Mouse (Mus musculus) hindbrain, embryonic 14.5 days (tissue): ENCODE measurements around the gene Kcnc1. TPM values are rescaled to one million over a fixed set of nuclear protein-coding genes. Genes with fewer than 3 reads are reported as not detected.

ENCODE experiments used
- ATAC-seq: fragments of 200-750 bp; cut with Nextera tagmentation; 2 replicates; pipeline ENCODE4 v1.8.0; 2017; ENCODE audit warnings: moderate number of reproducible peaks, mild to moderate bottlenecking, moderate TSS enrichment, moderate library complexity; ENCODE audit not compliant: low FRiP score
- DNase-seq: peaks from one replicate; pipeline ENCODE4 v3.0.0-alpha.2; 2015; ENCODE audit warnings: low spot score
- H3K27ac ChIP-seq: fragments of 300-500 bp; sonication (generic); 2 replicates; pipeline ENCODE4 v1.5.1; 2014; ENCODE audit warnings: mild to moderate bottlenecking, moderate library complexity
- H3K27me3 ChIP-seq: fragments of 300-500 bp; sonication (generic); 2 replicates; pipeline ENCODE4 v1.6.1; 2014; ENCODE audit warnings: mild to moderate bottlenecking, low read length, mixed read lengths; ENCODE audit not compliant: control insufficient read depth, insufficient read depth
- H3K36me3 ChIP-seq: fragments of 300-500 bp; sonication (generic); replicated peaks from 2 replicates; pipeline ENCODE4 v1.6.1; 2014; ENCODE audit not compliant: control insufficient read depth, insufficient read depth
- H3K4me1 ChIP-seq: fragments of 300-500 bp; sonication (generic); replicated peaks from 2 replicates; pipeline ENCODE4 v1.6.1; 2014; ENCODE audit warnings: antibody characterized with exemption, low read length, mixed read lengths; ENCODE audit not compliant: control insufficient read depth, insufficient read depth
- H3K4me2 ChIP-seq: fragments of 300-500 bp; sonication (generic); replicated peaks from 2 replicates; pipeline ENCODE4 v1.6.1; 2014; ENCODE audit warnings: mild to moderate bottlenecking, moderate library complexity
- H3K4me3 ChIP-seq: fragments of 300-500 bp; sonication (generic); replicated peaks from 2 replicates; pipeline ENCODE4 v1.5.1; 2014; ENCODE audit warnings: mild to moderate bottlenecking, low read length
- H3K9ac ChIP-seq: fragments of 300-500 bp; sonication (generic); 2 replicates; pipeline ENCODE4 v1.6.1; 2014
- H3K9me3 ChIP-seq: fragments of 300-500 bp; sonication (generic); 2 replicates; pipeline ENCODE4 v1.6.1; 2016; ENCODE audit warnings: low read length; ENCODE audit not compliant: control insufficient read depth
- WGBS: fragments of 180-500 bp; shearing (Covaris S2); extraction: QIAGEN DNeasy Blood & Tissue Kit; methylation state at CpG from one replicate; pipeline ENCODE4 v1.1.7; 2014; 5-methylcytosine and 5-hydroxymethylcytosine counted together
- polyA plus RNA-seq: library from polyadenylated mRNA; unstranded; fragments of >200 nt; fragmentation: Nextera tagmentation; extraction: Ambion mirVana; gene quantifications from 2 replicates; pipeline ENCODE4 v1.2.1, GENCODE M21; 2014

Gene Kcnc1
- polyA plus RNA-seq, 1 experiment from 2014 or later: 16.6 TPM

GRCm38 (mm10) chr7:46425012-46425411 is 28.7 kb downstream of the Kcnc1 start:
- H3K4me2 ChIP-seq: no peak overlapping the region
- no peak for ATAC-seq
- no peaks in the 10 kb centered on the region for H3K9me3 ChIP-seq
- H3K27ac ChIP-seq: no peak overlapping the region
- peaks cover 9% of the 10 kb centered on the region; the same call in 1 of the 2 replicates for H3K36me3 ChIP-seq
- no peak overlapping the region for H3K9ac ChIP-seq
- H3K27me3 ChIP-seq: no peaks in the 10 kb centered on the region
- H3K4me3 ChIP-seq: no peak overlapping the region
- DNase-seq: no peak
- WGBS: 51% methylated on average over 4 of the region's 4 CpGs
- H3K4me1 ChIP-seq: peaks cover 31% of the 10 kb centered on the region

GRCm38 (mm10) chr7:46433874-46434273 is 37.6 kb downstream of the Kcnc1 start:
- Histone ChIP-seq H3K36me3 (0 out of 2 replicates have a peak, but pooled peaks cover 5% of the 10 kb centered on the region), H3K9ac (no peak overlapping the region), H3K4me1 (peaks cover 5% of the 10 kb centered on the region; the same call in 1 of the 2 replicates), H3K9me3 (no peaks in the 10 kb centered on the region), H3K4me2 (no peak overlapping the region), H3K27me3 (no peaks in the 10 kb centered on the region), H3K27ac (no peak overlapping the region), H3K4me3 (no peak overlapping the region)
- 28% methylated on average over 5 of the region's 5 CpGs for whole genome bisulfite sequencing
- ATAC-seq (peak; percentile 53), DNase-seq (no peak)

GRCm38 (mm10) chr7:46435833-46436232 is 39.5 kb downstream of the Kcnc1 start:
- H3K4me1 ChIP-seq: peaks cover 5% of the 10 kb centered on the region; the same call in 1 of the 2 replicates
- 97% methylated on average over 5 of the region's 5 CpGs for WGBS
- H3K27ac ChIP-seq: no peak overlapping the region
- DNase-seq (no peak), ATAC-seq (no peak)
- H3K9me3 ChIP-seq: no peaks in the 10 kb centered on the region
- H3K36me3 ChIP-seq: 0 out of 2 replicates have a peak, but pooled peaks cover 5% of the 10 kb centered on the region
- H3K27me3 ChIP-seq: no peaks in the 10 kb centered on the region
- H3K9ac ChIP-seq: no peak overlapping the region
- H3K4me2 ChIP-seq: no peak overlapping the region
- no peak overlapping the region for H3K4me3 ChIP-seq

GRCm38 (mm10) chr7:46438537-46439141 is 42.3 kb downstream of the Kcnc1 start:
- H3K9ac ChIP-seq: no peak overlapping the region
- peaks cover 2% of the 10 kb centered on the region; the same call in 1 of the 2 replicates for H3K4me1 ChIP-seq
- no peak overlapping the region for H3K4me3 ChIP-seq
- DNase-seq (no peak), ATAC-seq (no peak)
- H3K9me3 ChIP-seq: no peaks in the 10 kb centered on the region
- no peaks in the 10 kb centered on the region for H3K27me3 ChIP-seq
- 59% methylated on average over 9 of the region's 9 CpGs for WGBS
- H3K27ac ChIP-seq: no peak overlapping the region
- H3K4me2 ChIP-seq: no peak overlapping the region
- H3K36me3 ChIP-seq: peaks cover 5% of the 10 kb centered on the region; the same call in 1 of the 2 replicates

GRCm38 (mm10) chr7:46443163-46443562 is 46.9 kb downstream of the Kcnc1 start:
- WGBS: 87% methylated on average over 10 of the region's 10 CpGs

GRCm38 (mm10) chr7:46445896-46446295 is 49.6 kb downstream of the Kcnc1 start:
- ATAC-seq (no peak), DNase-seq (no peak)
- no peaks in the 10 kb centered on the region for H3K9me3 ChIP-seq
- H3K4me3 ChIP-seq: no peak overlapping the region
- H3K27ac ChIP-seq: no peak overlapping the region
- no peak overlapping the region for H3K4me2 ChIP-seq
- peaks cover 11% of the 10 kb centered on the region for H3K4me1 ChIP-seq
- no peaks in the 10 kb centered on the region for H3K27me3 ChIP-seq
- WGBS: 80% methylated on average over 6 of the region's 6 CpGs
- H3K9ac ChIP-seq: no peak overlapping the region
- no peaks in the 10 kb centered on the region; the same call in 1 of the 2 replicates for H3K36me3 ChIP-seq

More at GRCm38 (mm10) chr7:46443163-46443562, 46.9 kb downstream of the Kcnc1 start:
- DNase-seq (no peak), ATAC-seq (no peak)
- no peaks in the 10 kb centered on the region; the same call in 1 of the 2 replicates for H3K36me3 ChIP-seq
- H3K9ac ChIP-seq: no peak overlapping the region
- H3K27me3 ChIP-seq: no peaks in the 10 kb centered on the region
- H3K4me2 ChIP-seq: no peak overlapping the region
- no peaks in the 10 kb centered on the region for H3K9me3 ChIP-seq
- H3K4me3 ChIP-seq: no peak overlapping the region
- no peak overlapping the region for H3K27ac ChIP-seq
- H3K4me1 ChIP-seq: peaks cover 4% of the 10 kb centered on the region

- H3K4me3 ChIP-seq: no peak overlapping the region
- peaks cover 11% of the 10 kb centered on the region for H3K4me1 ChIP-seq
- ATAC-seq (no peak), DNase-seq (no peak)
- WGBS: 49% methylated on average over 9 of the region's 9 CpGs
- no peaks in the 10 kb centered on the region for H3K9me3 ChIP-seq
- no peaks in the 10 kb centered on the region for H3K36me3 ChIP-seq
- no peak overlapping the region for H3K4me2 ChIP-seq
- H3K27ac ChIP-seq: peak overlapping the region; percentile 63
- no peaks in the 10 kb centered on the region for H3K27me3 ChIP-seq
- H3K9ac ChIP-seq: no peak overlapping the region
Measured at GRCm38 (mm10) chr7:46447473-46448165, 51.3 kb downstream of the Kcnc1 start.

- H3K36me3 ChIP-seq: no peaks in the 10 kb centered on the region
- WGBS: 39% methylated on average over 6 of the region's 6 CpGs
- no peak overlapping the region for H3K9ac ChIP-seq
- no peaks in the 10 kb centered on the region for H3K9me3 ChIP-seq
- H3K27ac ChIP-seq: peak overlapping the region; percentile 43
- H3K4me3 ChIP-seq: no peak overlapping the region
- no peaks in the 10 kb centered on the region for H3K27me3 ChIP-seq
- peak; percentile 38; the same call in 1 of the 2 replicates for ATAC-seq
- H3K4me2 ChIP-seq: no peak overlapping the region
- DNase-seq: no peak
- H3K4me1 ChIP-seq: peaks cover 19% of the 10 kb centered on the region
Measured at GRCm38 (mm10) chr7:46448922-46449645, 52.8 kb downstream of the Kcnc1 start.
